Mouse (Mus musculus) kidney, postnatal 36 days (tissue): ENCODE measurements around the gene Adamts1.
A peak's percentile ranks its signal among the peaks of the same experiment; 100 is the strongest.

Experiments
- DNase-seq, 2 experiments: peaks; one replicate each; pipeline ENCODE4 v3.0.0; 2021 to 2022; ENCODE audit warnings: mixed read lengths in 2 of 2

Gene Adamts1

GRCm38 (mm10) chr16:85802954-85803353 is at the start of gene Adamts1:
TSS of gene Adamts1 (minus strand) at chr16:85803113.
- DNase-seq: peak; percentile 93 to 94

DNA sequence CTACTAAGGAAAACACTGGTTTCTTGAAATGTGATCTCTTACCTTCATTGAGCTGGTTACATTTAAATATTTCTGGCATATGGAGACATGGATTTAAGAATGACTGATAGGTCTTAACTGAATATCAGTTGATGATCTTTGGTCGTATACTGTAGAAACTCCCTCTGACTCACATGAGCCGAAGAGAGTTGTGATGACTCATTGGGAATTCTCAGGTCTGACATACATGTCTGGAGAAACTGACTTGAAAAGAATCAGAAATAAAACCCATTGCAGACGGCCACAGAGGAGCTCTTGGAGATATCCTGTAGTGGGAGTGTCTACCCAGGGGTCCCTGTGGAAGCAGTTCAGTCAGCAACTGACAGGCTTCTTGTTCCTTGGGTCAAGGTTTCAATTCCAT is 24.2 kb upstream of the Adamts1 start:
- DNase-seq: no peak

DNA sequence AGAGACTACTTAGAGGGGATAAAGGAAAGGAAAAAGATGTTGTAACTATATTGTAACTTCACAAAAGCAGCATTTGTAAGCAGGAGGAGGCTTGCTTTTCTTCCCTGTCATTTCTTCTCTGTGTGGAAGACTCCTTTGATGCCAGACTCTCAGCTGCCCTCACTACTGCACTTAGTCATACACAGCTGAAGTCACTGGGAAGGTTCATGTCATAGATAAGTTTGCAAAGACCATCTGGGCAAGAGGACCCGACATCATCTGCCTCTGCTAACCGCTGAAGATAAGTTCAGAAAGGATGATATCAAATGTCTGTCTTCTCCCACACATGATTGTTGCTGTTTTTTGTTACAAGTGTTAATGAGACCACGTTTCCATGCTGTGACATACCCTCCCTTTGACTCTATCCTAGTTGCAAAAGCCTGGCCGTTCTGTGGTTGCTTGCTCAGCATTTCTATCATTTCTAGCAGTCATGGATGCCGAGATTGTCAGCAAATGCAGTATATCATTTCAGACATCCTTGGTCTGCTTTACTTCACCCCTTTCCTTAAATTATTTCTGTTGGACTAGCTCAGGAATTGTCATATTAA is 19.5 kb upstream of the Adamts1 start:
- no peak for DNase-seq

GRCm38 (mm10) chr16:85819808-85820458 is 17.0 kb upstream of the Adamts1 start:
- DNase-seq: no peak

- DNase-seq: no peak
These were observed 11.2 kb upstream of the Adamts1 start for GRCm38 (mm10) chr16:85814116-85814515.

DNA sequence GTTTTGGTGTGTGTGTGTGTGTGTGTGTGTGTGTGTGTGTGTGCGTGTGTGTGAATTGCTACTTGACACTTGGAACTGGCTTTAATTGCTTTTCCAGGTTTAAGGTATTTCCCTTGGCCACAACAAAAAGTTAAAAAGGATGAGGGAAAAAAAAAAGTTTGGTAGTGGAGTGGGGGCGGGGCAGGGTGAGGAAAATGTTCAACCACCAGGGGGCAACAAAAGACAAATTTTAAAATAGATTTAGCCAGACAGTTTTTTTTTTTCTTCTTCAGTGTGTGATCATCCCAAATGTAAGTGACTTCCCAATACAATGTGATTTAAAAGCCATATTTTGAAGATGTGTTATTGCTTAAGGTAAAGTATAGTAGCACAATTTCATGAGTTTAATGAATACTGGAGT is 4.7 kb upstream of the Adamts1 start:
- DNase-seq: peak; percentile 70 to 80

DNA sequence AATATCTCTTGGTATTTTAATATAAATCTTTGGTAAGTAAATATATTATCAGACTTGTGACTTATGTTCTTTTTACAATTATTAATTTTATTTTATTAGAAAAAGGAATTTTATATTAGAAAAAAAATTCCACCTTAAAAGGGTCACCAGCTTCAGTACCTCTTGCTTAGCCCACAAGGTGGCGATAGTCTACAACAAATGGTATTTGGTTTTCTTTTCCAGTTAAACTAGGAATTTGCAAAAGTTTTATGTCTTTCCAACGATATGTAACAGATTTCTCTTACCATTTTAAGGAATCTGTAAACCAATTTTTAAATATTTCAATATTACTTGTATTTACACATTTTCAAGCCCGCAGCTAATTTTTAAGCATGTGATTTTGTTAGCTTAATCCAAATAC is 4.2 kb upstream of the Adamts1 start:
- DNase-seq: peak; percentile 73 to 83

DNA sequence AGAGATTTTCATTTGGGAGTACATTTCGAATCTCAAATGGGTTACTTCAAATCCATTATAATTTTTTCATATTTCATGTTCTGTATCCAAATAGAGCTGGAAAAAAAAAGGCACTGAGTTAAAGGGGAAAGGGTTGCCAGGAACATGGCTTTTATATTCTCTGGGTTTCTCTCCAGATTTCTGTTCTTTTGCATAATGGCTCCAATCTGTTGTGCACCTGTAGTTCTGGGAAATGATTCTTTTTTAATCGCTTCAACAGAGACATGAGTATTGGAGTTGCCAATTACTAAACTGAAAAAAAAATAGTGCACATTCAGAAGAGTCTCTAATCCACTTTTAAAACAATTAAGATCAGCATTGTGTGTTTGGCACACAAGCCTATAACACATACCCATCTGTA is 2.7 kb upstream of the Adamts1 start:
- DNase-seq: no peak

- peak; percentile 92 to 93 for DNase-seq
These were observed 969 bp upstream of the Adamts1 start for GRCm38 (mm10) chr16:85803613-85804551.

DNA sequence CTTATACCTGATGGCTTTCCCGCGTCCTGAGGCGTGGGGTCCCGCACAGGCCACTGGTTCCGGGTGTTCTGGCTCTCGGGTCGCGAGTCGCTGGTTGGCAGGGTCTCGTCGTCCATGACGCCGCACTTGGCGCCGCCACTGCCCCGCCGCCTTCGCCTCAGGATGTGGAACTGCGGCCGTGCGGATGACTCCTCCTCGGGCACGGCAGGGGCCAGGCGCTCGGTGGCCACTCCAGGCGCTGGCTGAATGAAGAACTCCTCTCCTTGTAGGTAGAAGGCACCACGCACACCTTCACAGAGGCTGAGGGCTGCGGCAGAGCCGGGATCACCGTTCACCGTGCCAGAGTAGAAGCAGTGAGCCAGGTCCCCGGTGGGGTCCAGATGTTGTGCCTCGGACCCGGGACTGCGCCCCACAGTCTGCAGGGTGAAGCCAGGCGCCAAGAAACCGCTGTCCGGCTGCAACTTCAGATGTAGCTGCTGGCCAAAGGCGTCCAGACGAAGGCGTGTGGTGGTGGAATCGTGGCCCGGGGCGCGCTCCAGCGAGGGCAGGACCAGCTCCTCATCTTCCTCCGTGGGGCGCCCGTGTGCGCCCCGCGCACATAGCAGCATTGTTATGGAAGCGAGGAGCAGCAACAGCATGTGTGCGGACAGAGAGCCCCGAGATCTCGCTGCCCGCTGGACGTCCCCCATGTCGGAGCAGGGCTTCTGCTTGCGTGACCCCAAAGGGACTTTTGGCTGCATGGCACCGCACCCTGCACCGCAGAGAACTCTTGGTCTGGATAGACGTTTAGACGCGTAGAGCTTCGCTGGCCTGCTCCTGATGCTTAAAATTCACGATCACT is 722 bp downstream of the Adamts1 start:
- peak in 1 of 2 experiments; percentile 69 for DNase-seq

- DNase-seq: peak; percentile 88 to 90
These were observed 1.7 kb downstream of the Adamts1 start for GRCm38 (mm10) chr16:85801252-85801651.

DNA sequence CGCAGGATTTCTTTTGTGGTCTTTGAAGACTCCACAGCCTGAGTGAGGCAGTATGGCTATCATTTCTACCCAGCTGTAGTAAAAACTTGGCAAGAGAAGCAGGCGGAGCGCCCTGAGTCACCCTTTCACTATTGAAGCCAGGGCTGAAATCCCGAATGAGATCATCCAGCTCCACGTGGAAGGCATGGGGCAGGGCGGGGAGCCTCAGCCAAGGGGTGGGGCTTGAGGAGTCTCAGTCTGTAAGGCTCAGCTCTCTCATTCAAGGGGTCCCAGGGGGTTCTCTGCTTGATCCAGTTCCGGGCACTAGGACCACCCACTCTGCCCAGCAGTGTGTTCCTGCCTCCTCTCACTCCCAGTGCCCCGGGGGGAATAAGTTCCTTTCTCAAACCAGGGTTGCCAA is 2.2 kb downstream of the Adamts1 start:
- peak; percentile 92 to 95 for DNase-seq

DNA sequence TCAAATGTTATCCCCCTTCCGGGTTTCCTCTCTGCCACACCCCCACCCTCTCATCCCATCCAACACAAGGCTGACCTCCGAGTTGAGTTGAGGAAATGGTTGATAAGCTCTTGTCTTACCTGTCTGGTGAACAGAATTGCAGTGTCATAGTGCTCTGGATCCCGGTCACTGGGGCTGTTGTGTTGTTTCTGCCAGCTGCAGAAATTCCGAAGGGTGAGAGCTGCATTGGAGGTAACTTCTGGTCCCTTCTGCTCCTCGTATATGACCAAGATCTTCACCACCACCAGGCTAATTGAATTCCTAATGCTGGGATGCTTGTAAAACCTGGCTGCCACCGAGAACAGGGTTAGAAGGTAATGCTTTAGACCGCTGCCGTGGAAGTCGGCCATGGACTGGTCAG is 2.9 kb downstream of the Adamts1 start:
- peak in 1 of 2 experiments; percentile 8 for DNase-seq

GRCm38 (mm10) chr16:85798334-85798733 is 4.6 kb downstream of the Adamts1 start:
- DNase-seq: peak in 1 of 2 experiments; percentile 20

DNA sequence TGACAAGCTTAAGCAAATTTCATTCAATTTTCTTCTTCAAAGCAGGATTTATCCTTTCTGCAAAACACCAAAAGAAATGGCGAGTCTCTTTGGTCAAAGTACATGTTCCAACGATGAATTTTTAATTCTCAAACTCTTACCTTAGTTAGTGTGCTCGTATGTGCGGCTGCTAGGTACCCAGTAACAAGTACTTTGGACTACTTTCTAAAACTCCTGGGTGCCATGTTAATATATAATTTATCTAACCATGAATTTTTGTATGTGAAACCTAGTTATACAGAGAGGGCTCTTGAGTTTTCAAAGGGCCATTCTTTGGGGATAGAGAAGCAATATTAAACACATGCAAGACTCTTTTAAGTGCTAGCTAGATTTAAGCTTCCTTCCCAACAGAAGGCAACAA is 5.8 kb downstream of the Adamts1 start:
- no peak for DNase-seq

GRCm38 (mm10) chr16:85795731-85796130 is 7.2 kb downstream of the Adamts1 start:
- no peak for DNase-seq

DNA sequence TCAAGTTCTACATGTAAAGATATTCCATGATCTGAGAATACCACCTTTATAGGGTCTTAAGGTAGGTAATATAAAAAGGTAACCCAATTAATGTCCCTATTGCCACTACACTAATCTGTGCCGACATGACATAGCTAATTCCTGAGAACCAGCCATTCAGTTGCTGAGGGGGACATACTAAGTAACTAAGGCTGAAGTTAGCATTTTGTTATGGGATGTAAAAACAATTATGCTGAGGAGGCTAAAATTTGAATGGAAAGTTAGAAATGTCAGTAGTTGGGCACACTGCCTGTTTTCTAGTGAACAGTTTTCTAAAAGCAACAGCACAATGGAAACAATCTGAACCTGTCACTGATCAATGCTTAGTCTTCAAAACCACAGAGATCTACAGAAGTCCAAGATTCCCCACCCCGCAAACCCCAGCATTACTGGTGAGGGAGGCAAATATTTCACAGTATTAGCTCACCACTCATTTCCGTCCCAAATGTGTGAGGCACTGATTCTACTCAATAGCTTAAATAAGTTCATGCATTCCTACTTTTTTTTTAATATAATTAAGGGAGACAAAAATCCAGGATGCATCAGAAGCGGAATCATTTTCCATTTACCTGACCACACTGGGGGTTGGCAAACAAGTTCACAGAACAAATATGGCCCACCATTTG is 9.6 kb downstream of the Adamts1 start:
- DNase-seq: no peak

GRCm38 (mm10) chr16:85781076-85781475 is 21.8 kb downstream of the Adamts1 start:
- DNase-seq: peak in 1 of 2 experiments; percentile 52

GRCm38 (mm10) chr16:85779775-85780174 is 23.1 kb downstream of the Adamts1 start:
- peak in 1 of 2 experiments; percentile 52 for DNase-seq

GRCm38 (mm10) chr16:85772272-85772671 is 30.6 kb downstream of the Adamts1 start:
- no peak for DNase-seq

DNA sequence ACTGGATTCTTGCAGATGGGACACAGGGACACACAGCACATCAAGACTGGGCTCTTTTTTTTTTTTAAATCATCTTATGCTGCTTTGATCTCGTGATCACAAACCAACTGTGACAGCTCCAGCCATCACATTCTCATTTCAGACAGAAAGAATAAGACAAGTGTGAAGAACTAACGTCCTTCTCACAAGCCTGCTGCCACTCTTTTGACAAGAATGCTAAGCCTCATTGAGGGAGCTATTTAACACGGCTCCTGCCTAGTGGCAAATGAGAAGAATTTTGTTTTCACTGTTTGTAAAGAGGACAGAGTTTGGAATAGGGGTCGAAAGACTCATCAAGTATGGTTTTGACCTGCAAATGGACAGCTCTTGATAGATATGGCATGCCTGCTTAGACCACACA is 35.6 kb downstream of the Adamts1 start:
- no peak for DNase-seq

DNA sequence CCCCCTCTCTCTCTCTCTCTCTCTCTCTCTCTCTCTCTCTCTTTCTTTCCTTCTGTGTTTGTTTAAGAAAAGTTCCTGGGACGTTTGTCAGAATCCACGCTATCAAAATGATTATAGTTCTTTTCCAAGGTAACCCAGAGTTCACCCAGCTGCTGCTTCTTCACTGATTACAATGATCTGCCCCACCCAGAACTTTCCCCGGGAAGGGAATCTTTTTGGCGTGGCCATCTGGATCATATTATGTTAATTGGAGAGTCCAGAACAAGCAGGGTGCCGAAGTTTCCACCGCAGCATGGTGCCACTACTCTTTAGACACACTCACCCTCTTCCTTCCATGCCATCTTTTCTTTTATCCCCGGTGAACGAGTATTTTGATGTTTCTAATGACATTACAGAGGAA is 37.2 kb downstream of the Adamts1 start:
- no peak for DNase-seq
